Mouse (Mus musculus): ENCODE measurements at regions not wholly inside any gene's neighbourhood (a gene's known extent, or its start where the extent isn't known, plus 50 kb on each side); places are given as distances from the start of the nearest gene placed in this dataset.

- TF ChIP-seq CTCF (conservative IDR thresholded peaks at IDR 0.05; ENCODE audit: low read length), result peak; percentile 33
- TF ChIP-seq NANOG (IDR thresholded peaks at IDR 0.05; ENCODE audit: borderline replicate concordance, low read length), result no peak
These were observed 91.5 kb upstream of the Zfp746 start for GRCm38 (mm10) chr6:48177936-48178335.
